ENCODE assay signal across 28 mouse cellular contexts in genomic region chr7:142706873-142707272, GRCm38 (mm10). TPM values are rescaled to one million over a fixed set of nuclear protein-coding genes. Genes with fewer than 3 reads are reported as not detected.
"Had no signal": no experiment of that assay in that cellular context is flagged by ENCODE, and none has a peak within 500 bp of the region (broad histone marks: within the 10 kb centered on the region; RNA-seq: fewer than 3 reads in every experiment).

No protein-coding gene starts in this region.

- H3K27ac ChIP-seq: intestine, embryonic 15.5 days; kidney, embryonic 15.5 days; liver, embryonic 12.5 days; liver, embryonic 15.5 days; midbrain, embryonic 10.5 days; midbrain, embryonic 13.5 days; neural tube, embryonic 13.5 days; stomach, embryonic 15.5 days had no signal

- H3K36me3 ChIP-seq: intestine, embryonic 15.5 days; kidney, embryonic 15.5 days; liver, embryonic 12.5 days; liver, embryonic 15.5 days; midbrain, embryonic 10.5 days; midbrain, embryonic 13.5 days; neural tube, embryonic 13.5 days; stomach, embryonic 15.5 days had no signal

- ATAC-seq: intestine, embryonic 15.5 days; liver, embryonic 12.5 days; midbrain, embryonic 13.5 days; midbrain, embryonic 16.5 days had no signal

- H3K4me3 ChIP-seq: intestine, embryonic 15.5 days; kidney, embryonic 15.5 days; liver, embryonic 12.5 days; liver, embryonic 15.5 days; megakaryocyte, embryonic 14.5 days; midbrain, embryonic 10.5 days; midbrain, embryonic 13.5 days; myocyte; neural tube, embryonic 13.5 days; stomach, embryonic 15.5 days had no signal

- H3K27me3 ChIP-seq: intestine, embryonic 15.5 days; kidney, embryonic 15.5 days; liver, embryonic 12.5 days; liver, embryonic 15.5 days; midbrain, embryonic 13.5 days; neural tube, embryonic 13.5 days; stomach, embryonic 15.5 days had no signal

- H3K9ac ChIP-seq: intestine, embryonic 15.5 days; kidney, embryonic 15.5 days; liver, embryonic 12.5 days; liver, embryonic 15.5 days; midbrain, embryonic 13.5 days; neural tube, embryonic 13.5 days; stomach, embryonic 15.5 days had no signal

- DNase-seq: kidney, adult 11 months; kidney, adult 8-10 months; kidney, postnatal 14 days; kidney, postnatal 4 days; left cerebral cortex, postnatal 4 days; liver; retina, postnatal 1 day; right cerebral cortex, postnatal 25 days; spleen, adult 18-20 months; thymus, postnatal 25 days had no signal

- H3K4me1 ChIP-seq: intestine, embryonic 15.5 days; kidney, embryonic 15.5 days; liver, embryonic 12.5 days; liver, embryonic 15.5 days; megakaryocyte, embryonic 14.5 days; midbrain, embryonic 10.5 days; midbrain, embryonic 13.5 days; neural tube, embryonic 13.5 days; stomach, embryonic 15.5 days had no signal

- H3K9me3 ChIP-seq: intestine, embryonic 15.5 days; kidney, embryonic 15.5 days; liver, embryonic 12.5 days; liver, embryonic 15.5 days; megakaryocyte, embryonic 14.5 days; midbrain, embryonic 10.5 days; midbrain, embryonic 13.5 days; neural tube, embryonic 13.5 days; stomach, embryonic 15.5 days had no signal

- H3K4me2 ChIP-seq: intestine, embryonic 15.5 days; kidney, embryonic 15.5 days; liver, embryonic 12.5 days; liver, embryonic 15.5 days; midbrain, embryonic 13.5 days; neural tube, embryonic 13.5 days; stomach, embryonic 15.5 days had no signal

RNA-seq across cellular contexts. Expression of gene Ins2, which starts 36.3 kb away (rescaled TPM):
- total RNA-seq: layer of hippocampus, adult 18-20 months; layer of hippocampus, postnatal 14 days; left cerebral cortex, adult 8-10 months; left cerebral cortex, postnatal 14 days; left cerebral cortex, postnatal 4 days; monocyte, adult 5-6 weeks; neutrophil, adult 5-6 weeks had no signal
- polyA plus RNA-seq: liver, embryonic 12.5 days; midbrain, embryonic 10.5 days; midbrain, embryonic 13.5 days; neural tube, embryonic 13.5 days had no signal

RNA-seq across cellular contexts. Expression of gene Gm49394, which starts 37.1 kb away (rescaled TPM):
- total RNA-seq: left cerebral cortex, adult 8-10 months; monocyte, adult 5-6 weeks; neutrophil, adult 5-6 weeks had no signal
- polyA plus RNA-seq: kidney, embryonic 15.5 days; liver, embryonic 12.5 days; liver, embryonic 15.5 days; midbrain, embryonic 10.5 days; midbrain, embryonic 13.5 days; midbrain, embryonic 16.5 days; neural tube, embryonic 13.5 days; thymus, postnatal 0 days had no signal

RNA-seq across cellular contexts. Expression of gene Igf2, which starts 40.3 kb away (rescaled TPM):
- total RNA-seq: monocyte, adult 5-6 weeks; neutrophil, adult 5-6 weeks had no signal
